Mouse (Mus musculus): ENCODE measurements at regions not wholly inside any gene's neighbourhood (a gene's known extent, or its start where the extent isn't known, plus 50 kb on each side); places are given as distances from the start of the nearest gene placed in this dataset.
A peak's percentile ranks its signal among the peaks of the same experiment; 100 is the strongest.

- no peak for ATAC-seq (replicated peaks; ENCODE audit: low read depth, poor library complexity, severe bottlenecking)
Observed at GRCm38 (mm10) chr12:106536289-106536636, 526.2 kb downstream of the Vrk1 start.

DNA sequence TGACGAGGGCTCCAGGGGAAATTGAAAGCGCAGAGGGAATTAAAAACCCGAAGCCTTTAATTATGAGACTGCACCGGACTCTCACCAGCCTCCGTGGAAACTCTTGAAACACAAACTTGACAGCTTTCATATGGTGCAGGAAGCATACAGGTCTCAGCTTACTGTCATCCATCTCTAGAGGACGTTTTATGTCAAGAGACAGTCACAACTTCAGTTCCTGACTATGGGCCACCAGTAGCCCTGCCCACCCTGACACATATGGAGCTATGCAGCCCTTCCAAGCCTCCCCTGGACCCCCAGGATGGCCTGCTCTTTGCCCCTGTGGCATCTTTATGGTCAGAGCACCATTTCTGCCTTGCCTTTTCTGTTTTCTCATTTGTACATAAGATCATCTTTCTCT lies 530.0 kb downstream of the Vrk1 start:
- ATAC-seq (replicated peaks; ENCODE audit: low read depth, poor library complexity, severe bottlenecking): no peak

GRCm38 (mm10) chr12:106559566-106559965 lies 549.5 kb downstream of the Vrk1 start:
- no peak for ATAC-seq (replicated peaks; ENCODE audit: low read depth, poor library complexity, severe bottlenecking)

DNA sequence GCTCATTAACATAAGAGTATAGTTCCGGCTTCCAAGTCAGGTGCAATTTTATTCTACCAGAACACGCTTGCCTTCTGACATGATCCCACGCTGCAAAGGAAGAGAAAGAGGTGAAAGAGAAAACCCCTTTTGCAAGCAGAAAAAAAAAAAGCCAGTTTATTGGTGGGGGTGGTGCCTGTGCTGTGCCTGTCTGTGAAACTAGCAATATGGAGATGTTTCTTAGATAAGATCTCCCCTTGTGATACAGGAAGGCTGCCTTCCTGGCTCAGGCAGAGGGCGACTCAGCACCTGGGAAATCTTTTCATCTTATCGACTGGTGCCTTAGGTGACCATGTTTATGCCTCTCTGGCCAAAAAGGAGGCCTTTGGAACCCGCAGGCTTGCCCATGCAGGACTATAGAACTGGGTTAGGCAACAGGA lies 555.2 kb downstream of the Vrk1 start:
- no peak for ATAC-seq (replicated peaks; ENCODE audit: low read depth, poor library complexity, severe bottlenecking)

DNA sequence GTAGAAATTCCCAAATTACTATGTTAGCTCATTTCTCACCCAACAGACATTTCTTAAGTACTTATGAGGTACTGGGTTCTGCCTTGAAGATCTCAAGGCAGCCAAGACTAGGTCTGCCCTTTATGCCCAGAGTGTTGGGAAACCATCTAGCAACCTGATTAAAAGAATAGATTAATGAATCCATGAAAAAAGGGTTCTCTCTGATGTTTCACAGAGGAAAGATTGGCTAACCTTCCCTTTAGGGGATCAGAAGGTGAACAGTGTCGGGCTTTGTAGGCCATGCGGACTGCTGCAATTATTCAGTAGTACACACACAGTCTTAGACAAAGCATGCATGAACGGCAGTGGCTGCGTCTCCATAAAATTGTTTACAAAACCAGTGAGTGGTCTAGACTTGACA lies 556.3 kb downstream of the Vrk1 start:
- no peak for ATAC-seq (replicated peaks; ENCODE audit: low read depth, poor library complexity, severe bottlenecking)

DNA sequence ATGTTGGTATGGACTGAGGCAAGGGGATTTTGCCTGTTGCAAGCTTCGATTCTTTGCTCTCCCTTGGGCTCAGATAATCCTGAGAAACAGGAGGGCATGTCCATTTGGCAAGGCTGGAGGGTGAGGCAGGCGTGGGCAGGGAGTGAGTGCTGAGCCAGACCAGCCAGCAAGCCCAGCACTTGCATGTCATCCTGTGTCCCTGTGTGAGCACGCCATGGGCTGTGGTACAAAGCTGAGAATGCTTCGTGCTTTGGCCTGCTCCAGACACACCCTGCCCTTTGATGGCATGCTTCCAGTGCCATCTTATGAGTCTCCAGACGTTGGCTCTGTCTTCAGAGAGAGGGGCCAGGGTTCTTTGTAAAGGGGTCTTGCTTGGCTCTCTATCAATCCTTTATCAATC lies 557.1 kb downstream of the Vrk1 start:
- no peak for ATAC-seq (replicated peaks; ENCODE audit: low read depth, poor library complexity, severe bottlenecking)

DNA sequence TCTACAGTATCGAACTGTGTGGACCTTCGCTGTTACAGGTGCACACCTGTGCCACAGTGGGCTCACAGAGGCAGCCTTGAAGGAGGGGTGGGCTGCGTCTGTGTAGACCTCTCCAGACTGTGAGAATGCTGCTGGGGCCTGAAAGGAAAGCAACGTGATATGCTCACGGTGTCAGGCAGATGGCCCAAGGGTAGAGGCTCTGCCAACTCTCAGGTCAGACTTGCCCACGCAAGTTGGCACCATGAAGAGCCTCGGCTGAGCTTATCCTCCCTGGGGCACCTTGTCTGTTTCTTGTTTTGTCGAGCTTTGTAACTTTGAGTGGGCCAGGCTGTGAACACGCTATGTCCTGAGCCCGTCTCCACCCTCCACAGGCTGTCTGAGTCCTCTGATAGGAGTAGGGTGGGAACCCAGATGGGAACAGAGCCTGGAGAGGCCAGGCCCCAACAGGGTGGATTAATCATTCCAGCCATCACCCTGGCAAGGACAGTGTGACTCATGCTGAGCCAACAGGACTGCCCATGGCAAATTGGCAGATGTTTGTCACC lies 558.6 kb downstream of the Vrk1 start:
- no peak for ATAC-seq (replicated peaks; ENCODE audit: low read depth, poor library complexity, severe bottlenecking)

- no peak for ATAC-seq (replicated peaks; ENCODE audit: low read depth, poor library complexity, severe bottlenecking)
Observed at GRCm38 (mm10) chr12:106572956-106573355, 562.9 kb downstream of the Vrk1 start.

GRCm38 (mm10) chr12:106582760-106583159 lies 572.7 kb downstream of the Vrk1 start:
- no peak for ATAC-seq (replicated peaks; ENCODE audit: low read depth, poor library complexity, severe bottlenecking)

GRCm38 (mm10) chr12:106585626-106586025 lies 575.6 kb downstream of the Vrk1 start:
- no peak for ATAC-seq (replicated peaks; ENCODE audit: low read depth, poor library complexity, severe bottlenecking)

DNA sequence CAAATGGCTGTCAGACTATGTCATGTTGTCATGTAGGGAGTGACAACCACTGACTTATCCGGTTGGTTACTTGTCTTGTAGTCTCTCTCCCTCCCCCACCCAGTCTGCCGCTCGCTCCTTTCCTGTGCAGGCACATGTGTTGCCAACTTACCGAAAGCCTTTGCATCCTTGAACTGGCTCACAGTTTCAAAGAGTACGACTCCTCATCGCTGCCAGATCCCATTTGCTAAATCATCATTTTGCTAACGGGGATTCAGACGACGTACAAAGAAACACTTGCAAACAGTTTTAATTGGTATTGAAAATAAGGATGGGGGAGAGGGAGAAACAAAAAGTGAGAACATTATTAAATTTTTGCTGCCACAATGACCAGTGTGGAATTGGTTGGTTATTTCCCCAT lies 582.7 kb downstream of the Vrk1 start:
- no peak for ATAC-seq (replicated peaks; ENCODE audit: low read depth, poor library complexity, severe bottlenecking)

GRCm38 (mm10) chr12:106597636-106598035 lies 587.6 kb downstream of the Vrk1 start:
- no peak for ATAC-seq (replicated peaks; ENCODE audit: low read depth, poor library complexity, severe bottlenecking)

DNA sequence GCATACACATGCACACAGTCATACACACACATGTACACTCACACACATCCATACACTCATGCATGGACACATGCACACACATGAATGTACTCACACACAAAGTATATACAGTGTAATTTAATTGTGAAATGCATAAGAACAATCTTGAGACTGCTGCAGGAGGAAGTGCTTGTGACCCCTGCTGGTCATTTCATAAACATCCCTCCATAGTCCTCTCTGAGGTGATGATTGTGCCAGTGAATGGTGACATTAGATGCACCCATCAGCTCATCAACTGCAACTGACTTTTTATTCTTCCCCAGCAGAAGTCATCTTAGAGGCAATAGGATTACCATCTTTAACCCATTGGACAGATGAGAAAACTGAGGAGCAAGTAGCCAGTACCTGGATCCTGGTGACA lies 597.2 kb downstream of the Vrk1 start:
- no peak for ATAC-seq (replicated peaks; ENCODE audit: low read depth, poor library complexity, severe bottlenecking)

- ATAC-seq (replicated peaks; ENCODE audit: low read depth, poor library complexity, severe bottlenecking): no peak
Observed at GRCm38 (mm10) chr12:106607655-106608337, 597.8 kb downstream of the Vrk1 start.

- ATAC-seq (replicated peaks; ENCODE audit: low read depth, poor library complexity, severe bottlenecking): no peak
Observed at GRCm38 (mm10) chr12:106618684-106619083, 608.7 kb downstream of the Vrk1 start.

DNA sequence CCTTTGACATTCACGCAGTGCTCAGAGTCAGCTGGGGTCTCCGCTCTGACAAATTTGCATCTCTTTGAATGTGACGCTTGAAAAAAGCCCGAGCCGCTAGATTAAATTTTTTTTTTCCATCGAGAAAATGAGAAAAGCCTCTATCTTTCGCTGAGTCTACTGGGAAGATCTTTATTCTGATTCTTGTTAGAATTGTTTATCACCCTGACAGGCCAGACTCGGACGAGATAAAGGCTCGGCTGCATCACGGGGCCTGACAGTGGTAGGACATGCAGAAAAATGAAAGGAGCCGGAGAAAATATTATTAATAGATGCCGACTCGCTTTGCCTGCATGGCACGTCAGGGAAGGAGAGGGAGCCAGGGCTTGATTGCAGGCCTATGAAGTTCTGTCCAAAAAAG lies 616.8 kb downstream of the Vrk1 start:
- no peak for ATAC-seq (replicated peaks; ENCODE audit: low read depth, poor library complexity, severe bottlenecking)

DNA sequence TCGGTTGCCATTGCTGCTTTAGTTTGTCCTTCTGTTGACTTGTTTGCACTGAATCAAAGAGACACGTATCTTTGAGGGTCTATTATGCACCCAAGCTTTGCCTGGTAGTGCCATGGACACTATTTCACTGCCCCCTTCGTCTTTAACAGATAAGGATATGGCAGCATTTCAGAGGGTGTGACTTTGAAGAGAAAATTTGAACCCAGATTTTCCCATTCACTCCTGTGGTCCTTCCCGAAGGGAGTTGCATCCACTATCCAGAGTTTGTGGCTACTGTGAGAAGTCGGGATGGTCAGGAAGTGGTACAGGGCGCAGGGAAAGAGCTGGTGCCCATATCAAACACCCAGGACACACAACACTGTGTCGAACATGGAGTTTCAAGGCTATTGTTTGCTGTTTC lies 622.5 kb downstream of the Vrk1 start:
- ATAC-seq (replicated peaks; ENCODE audit: low read depth, poor library complexity, severe bottlenecking): no peak

DNA sequence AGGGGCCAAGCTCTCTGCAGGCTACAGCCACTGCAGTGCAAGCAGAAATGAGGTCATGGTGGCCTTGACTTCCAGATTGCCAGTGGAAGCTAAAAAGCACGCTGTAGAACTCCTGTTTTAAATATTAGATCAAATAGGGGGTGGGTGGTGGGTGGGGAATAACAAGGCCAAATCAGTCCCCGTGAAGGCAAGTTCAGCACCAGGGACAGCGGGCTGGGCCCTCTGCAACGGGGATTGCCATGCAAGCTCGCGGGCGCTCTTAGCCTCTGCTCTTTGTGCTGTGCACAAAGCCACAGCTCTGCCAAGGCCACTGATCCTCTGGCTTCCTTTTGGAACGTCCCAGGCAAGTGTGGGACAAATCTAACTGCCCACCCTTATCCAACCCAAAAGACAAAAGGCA lies 623.1 kb downstream of the Vrk1 start:
- ATAC-seq (replicated peaks; ENCODE audit: low read depth, poor library complexity, severe bottlenecking): no peak

GRCm38 (mm10) chr12:106658317-106658716 lies 648.3 kb downstream of the Vrk1 start:
- ATAC-seq (replicated peaks; ENCODE audit: low read depth, poor library complexity, severe bottlenecking): 0 out of 2 replicates have a peak, but pooled peaks have one; percentile 25

- ATAC-seq (replicated peaks; ENCODE audit: low read depth, poor library complexity, severe bottlenecking): no peak
Observed at GRCm38 (mm10) chr12:106673232-106673766, 663.3 kb downstream of the Vrk1 start.

DNA sequence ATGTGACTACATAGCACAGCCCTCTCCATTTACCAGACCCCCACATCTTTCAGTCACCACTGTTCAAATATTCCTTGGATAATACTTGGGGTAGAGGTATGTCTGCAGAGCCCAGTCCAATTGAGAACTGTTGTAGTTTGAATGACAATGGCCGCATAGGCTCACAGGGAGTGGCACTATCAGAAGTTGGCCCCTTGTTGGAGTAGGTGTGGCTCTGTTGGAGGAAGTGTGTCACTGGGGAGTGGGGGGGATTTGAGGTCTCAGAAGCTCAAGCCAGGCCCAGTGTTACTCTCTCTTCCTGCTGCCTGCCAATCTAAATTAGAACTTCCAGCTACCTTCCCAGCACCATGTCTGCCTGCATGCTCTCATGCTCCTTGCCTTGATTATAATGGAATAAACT lies 664.7 kb downstream of the Vrk1 start:
- no peak for ATAC-seq (replicated peaks; ENCODE audit: low read depth, poor library complexity, severe bottlenecking)

DNA sequence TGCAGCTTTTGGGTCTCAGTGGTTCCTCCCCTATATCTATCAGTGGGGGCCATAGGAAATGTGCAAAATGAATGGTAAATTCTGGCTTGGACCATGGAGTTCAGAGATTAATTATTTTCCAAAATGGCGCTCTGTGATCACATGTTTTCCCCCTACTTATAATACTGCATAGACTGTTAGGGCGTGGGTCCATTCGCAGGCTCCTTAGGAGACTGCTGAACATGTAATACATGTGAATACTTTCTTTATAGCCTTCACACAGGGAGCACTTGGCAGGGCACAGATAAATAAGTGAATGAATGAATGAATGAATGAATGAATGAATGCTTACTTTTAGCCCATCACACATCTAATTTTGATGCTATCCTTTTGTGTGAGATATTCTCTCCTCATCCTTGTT lies 666.1 kb downstream of the Vrk1 start:
- no peak for ATAC-seq (replicated peaks; ENCODE audit: low read depth, poor library complexity, severe bottlenecking)

Data from common myeloid progenitor, adult 5-6 weeks (primary cell).